Mouse (Mus musculus): Measurements from ENCODE around the gene Pcf11. TPM values are rescaled to one million over a fixed set of nuclear protein-coding genes. Genes with fewer than 3 reads are reported as not detected.

Pcf11 gene
- polyA plus RNA-seq (2015; fragmentation: Illumina TruSeq; extraction: RNeasy Lipid Tissue Mini Kit (QIAGEN cat#74804); ENCODE audit: low read depth, low replicate concordance) = 28.6 TPM

DNA sequence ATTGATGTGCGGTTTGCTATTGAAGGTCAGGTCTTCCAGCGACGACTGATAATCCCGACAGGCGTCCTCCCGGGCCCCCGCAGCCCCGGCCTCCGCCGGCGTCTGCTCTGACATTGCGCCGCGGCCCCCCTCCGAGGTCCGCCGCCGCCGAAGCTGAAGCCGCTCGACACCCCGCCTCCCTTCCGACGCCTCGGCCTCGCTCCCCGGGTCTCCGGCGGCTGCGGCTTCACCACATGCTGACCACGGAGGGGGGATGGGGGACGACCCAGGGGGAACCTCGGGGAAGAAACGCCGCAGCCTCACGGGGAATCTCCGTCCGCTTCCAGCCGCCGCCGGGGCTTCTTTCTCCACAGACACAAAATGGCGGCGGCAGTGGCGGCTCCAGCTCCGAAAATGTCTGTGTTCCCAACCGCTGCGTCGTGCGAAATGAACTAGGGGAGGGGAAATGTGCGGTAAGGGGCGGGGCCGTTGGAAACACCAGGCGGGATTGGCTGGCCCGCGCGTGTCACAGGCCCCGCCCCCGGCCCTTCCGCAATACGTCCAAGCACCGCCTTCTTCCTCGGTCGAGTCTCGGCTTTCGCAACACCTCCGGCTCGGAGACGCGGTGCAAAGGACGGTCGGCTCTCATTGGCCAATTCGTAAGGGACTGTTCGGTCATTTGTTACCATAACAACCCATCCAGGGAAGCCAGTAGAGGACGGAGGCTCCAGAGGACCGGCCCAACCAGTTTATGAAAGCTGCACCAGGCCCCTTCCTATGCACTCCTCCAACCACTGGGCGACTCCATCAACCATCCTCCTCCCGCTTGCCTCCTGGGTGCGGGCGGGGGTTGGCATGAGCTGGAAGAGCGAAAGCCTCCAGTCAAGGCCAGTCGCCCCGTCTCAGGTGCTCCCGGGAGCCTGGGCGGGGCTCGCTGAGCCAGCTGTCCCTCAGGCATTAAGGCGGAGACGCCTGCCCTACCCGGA is at the start of gene Pcf11:
Pcf11 (minus strand) TSS at position 428 of the 965 bp plus-strand sequence.

DNA sequence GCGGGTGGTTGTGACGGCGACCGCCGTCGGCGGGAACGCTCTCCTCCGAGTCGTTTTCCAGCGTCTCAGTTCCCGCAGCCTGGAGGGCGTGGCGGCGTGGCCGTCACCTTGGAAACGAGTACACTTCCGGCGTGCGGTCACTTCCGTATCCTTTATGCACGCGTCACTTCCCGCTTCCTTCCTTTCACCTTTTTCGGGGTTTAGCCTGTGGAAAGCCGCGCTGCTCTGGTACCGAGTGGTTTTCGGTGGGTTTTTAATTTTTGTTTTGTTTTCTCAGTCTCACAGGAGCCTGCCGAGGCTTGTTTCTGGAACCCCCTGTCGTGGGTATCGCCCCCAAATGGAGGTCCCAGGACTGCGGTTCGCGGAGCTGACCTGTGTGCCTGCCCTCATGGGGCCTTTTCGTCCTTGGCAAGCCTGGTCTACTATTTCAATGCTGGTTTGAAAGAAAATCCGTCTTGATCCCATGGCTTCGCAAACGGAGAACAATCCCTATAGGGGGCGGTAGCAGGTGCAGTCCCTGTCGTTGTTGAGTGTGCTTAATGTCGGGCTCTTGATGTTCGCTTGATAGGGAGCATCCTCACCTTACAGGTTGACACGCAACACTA is 32.6 kb downstream of the Pcf11 start, which contains the start of gene Ankrd42:
Ankrd42 (minus strand) TSS at position 122 of the 605 bp plus-strand sequence.

Other genes with a start within 250 kb of the Pcf11 start
- gene Ccdc90b, start 108.8 kb downstream of the Pcf11 start, polyA plus RNA-seq (2015; fragmentation: Illumina TruSeq; extraction: RNeasy Lipid Tissue Mini Kit (QIAGEN cat#74804); ENCODE audit: low read depth, low replicate concordance) = 25.1 TPM
- 11.6 TPM for gene Ankrd42, start 32.8 kb downstream of the Pcf11 start, polyA plus RNA-seq (2015; fragmentation: Illumina TruSeq; extraction: RNeasy Lipid Tissue Mini Kit (QIAGEN cat#74804); ENCODE audit: low read depth, low replicate concordance)
- 20.8 TPM for gene Rab30, start 71.7 kb upstream of the Pcf11 start, polyA plus RNA-seq (2015; fragmentation: Illumina TruSeq; extraction: RNeasy Lipid Tissue Mini Kit (QIAGEN cat#74804); ENCODE audit: low read depth, low replicate concordance)
- 0.74 TPM for gene Ddias, start 204.3 kb upstream of the Pcf11 start, polyA plus RNA-seq (2015; fragmentation: Illumina TruSeq; extraction: RNeasy Lipid Tissue Mini Kit (QIAGEN cat#74804); ENCODE audit: low read depth, low replicate concordance)
- 9.1 TPM for gene Prcp, start 204.5 kb upstream of the Pcf11 start, polyA plus RNA-seq (2015; fragmentation: Illumina TruSeq; extraction: RNeasy Lipid Tissue Mini Kit (QIAGEN cat#74804); ENCODE audit: low read depth, low replicate concordance)

Data from brain, adult 10 weeks (tissue).